Mouse (Mus musculus) left cerebral cortex, adult 11 months (tissue): ENCODE measurements around the gene Txn1.

ENCODE experiments used
- DNase-seq: peaks from one replicate; pipeline ENCODE4 v3.0.0; 2022; ENCODE audit warnings: low spot score

Txn1 gene

DNA sequence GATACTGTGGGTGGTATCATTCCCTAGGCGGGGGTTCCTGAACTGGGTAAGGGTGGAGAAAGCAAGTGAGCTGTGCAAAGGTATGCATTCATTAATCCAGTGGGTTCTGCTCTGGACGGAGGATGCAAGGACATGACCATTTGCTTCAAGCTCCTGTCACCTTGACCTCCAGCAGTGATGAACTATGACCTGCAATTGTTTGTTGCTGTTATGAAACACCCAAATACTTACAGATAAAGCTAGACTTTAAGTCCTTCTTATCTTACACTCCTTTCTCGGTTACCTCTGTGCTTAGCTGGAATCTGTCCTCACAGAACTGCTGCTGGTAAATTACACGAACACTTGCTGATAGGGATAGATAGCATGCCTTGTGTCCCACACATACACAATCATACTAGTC, 15.6 kb downstream of the Txn1 start:
- DNase-seq = no peak

DNA sequence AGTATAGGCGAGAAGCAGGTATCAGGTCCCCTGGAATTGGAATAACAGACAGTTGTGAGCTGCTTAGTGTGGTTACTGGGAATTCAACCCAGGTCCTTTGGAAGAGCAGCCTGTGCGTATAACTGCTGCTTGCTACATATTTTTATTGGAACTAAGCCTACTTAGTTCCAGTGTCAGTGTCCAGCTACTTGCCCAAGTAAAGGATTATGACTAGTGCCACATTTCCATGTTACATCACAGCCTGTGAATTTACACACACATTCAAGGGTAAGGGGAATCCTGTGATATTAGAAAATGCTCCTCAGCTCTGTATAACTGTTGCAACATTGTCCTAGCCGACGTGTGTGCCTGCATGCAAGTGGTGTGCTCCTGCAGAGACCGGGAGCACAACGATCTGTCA, 18.9 kb downstream of the Txn1 start:
- DNase-seq = no peak

DNA sequence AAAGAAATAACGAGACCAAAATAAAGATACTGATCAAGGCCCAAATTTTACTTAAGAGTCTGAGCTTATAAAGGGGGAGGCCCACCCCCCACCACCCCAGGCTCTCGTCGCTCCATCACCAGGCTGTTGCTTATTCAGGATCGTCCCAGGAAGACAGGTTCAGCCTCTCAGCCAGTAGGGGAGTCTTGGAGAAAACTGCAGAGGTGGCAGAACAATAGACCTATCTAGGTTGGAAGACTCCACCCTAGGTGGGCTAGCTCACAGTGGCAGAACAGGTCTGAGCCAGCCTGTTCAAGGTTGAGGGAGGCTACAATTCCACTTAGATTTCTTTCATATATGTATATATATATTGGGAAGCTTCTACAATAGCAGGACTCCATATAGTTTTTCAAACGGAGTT, 22.0 kb downstream of the Txn1 start:
- DNase-seq = no peak

DNA sequence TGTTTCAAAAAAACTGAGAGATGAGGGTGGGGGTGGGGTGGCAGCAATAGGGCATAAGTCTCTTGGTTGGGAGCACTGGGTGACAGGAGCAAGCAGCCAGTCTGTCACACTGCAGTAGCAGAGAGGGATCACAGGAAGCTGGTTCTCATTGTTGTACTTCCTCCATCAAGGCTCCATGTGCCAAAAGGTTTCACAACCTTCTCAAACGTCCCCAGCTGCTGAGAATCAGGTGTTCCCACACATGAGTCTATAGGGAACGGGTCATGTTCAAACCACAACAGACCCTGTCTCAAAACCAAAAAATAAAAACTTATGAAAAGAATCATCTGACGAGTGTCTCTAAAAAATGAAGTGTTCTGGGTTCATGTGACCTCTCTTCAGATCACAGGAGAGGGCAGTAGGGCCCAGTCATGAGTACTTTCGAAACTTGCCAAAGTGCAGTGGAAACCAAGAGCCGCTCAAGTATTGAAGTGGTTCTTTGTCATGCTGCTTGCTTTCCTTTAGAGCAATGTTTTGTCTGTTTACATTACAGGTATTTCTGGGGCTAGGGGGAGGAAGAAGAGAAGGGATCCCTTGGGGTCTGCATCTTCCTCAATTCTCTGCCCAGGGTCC, 25.5 kb downstream of the Txn1 start:
- no peak for DNase-seq

DNA sequence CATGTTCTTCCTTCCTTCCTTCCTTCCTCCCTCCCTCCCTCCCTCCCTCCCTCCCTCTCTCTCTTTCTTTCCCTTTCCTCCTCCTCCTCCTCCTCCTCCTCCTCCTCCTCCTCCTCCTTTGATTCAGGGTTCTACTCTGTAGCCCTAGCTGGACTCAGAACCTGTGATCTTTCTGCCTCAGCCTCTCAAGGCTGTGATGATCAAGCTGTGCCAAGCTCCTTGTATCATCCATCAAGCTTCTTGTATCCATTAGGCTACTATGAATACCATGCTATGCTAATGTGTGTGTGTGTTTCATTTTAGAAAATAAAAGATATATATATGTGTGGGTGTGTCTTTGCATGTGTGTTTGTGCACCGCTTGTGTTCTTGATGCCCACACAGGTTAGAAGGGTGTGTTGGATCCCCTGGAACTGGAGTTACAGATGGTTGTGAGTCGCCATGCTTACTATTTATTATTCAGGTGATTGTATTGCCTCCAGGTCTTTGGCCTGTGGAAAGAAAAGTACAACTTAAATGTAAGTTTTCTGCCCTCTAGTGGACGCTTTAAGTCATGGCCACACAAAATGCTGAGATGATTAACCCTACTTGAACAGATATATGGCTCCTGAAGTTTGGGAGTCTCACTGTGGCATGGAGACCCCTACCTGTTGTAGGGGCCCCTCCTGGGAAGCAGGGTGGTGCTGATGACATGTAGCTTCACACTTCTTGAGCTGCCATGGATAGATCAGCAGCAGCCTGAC, 28.6 kb downstream of the Txn1 start:
- DNase-seq = no peak

DNA sequence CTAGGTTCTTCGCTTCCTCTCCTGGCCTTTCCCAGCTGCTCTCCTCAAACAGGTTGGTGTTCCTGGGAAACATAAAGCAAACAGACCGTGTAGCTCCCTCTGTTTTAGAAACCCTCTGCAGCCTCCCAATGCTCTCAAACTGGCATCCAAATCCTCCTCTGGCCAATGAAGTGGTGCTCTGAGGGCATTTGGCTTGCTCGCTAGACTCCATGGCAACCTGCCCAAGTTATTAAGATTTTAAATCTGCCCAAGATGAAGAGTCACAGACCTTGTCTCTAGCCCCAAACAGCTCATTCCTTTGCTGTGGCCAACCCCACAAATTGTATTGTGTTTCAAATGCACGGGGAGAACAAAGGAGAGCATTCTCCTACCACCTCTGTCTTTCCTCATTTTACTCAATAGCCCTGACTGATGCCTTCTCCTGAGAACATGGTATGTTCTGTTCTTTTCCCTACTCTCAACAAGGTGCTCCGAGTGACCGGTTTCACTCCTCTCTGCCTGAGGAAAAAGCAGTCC, 31.6 kb downstream of the Txn1 start:
- DNase-seq = no peak

DNA sequence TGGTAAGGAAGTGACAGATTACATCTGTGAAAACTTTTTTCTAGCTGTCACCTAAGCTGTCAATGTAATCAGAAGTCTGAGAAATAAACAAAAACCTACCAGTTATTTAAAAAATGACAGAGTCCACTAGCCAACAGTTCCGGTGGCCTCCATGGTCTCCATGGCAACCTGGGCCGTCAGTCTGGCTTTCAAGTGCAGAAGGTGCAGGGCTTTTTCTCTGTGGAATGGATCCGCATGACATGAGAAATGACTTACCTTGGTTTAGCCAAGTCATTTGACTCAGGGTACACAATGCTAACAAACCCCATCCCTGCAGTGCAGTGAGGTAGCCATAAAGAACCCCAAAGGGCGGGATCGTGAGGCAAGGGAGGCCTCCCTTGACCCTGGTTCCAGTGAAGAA, 34.0 kb downstream of the Txn1 start:
- no peak for DNase-seq

DNA sequence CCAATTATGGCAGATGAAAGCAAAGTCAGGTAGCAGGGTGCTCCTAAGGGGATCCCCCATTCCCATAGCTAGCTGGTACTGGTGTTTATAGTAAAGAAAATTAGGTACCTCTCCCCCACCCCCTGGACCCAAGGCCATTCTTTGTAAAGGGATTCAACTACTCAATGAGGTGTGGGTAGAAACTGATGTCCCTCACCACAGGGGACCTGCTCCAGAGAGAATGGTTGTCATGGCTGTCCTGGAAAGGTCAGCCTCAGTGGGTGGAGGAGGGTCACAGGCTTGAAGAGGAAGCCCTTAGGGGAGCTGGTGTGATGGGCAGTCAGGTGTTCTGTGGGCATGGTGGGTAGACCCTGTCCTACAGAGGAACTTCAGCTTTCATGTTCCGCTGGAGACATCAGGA, 35.7 kb downstream of the Txn1 start:
- no peak for DNase-seq

DNA sequence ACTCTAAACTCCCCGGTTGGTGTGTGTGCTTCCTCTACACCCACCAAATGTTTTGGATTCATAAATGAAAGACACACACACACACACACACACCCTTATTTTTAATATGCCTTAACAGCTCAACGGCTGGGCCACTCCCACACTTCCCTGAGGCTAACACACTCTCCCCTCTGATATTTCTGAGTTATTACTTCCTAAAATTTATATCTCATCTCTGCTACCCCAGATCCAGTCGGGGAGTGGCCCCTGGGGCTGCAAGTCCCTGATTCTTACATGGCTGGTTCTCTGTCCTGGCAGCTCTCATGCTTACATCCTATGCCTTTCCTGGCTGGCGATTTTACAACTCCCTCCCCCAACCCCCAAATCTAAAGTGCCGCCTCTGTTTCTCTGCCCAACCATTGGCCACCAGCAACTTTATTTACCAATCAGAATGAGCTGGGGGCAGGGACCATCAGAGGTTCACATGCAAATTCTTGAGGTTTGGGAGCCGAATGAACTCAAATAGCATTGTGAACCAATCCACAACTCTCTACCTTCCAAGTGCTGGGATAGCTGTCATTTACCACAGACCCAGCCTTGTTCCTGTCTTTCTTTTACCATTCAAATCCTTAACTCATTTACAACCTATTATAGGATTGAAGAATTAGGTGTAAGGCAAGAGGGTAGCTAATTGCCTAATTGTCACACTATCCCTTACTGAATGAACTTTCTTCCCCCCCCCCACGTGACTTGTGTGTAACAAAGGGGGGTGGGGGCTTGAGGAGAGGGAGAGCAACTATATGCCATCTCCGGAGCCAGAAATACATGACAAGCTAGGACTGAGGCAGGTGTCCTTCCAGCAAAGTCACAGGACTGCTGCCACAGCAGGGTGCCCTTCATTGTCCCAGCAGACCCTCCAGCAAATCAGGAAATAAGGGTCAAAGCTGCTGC, 36.5 kb downstream of the Txn1 start:
- DNase-seq = no peak

DNA sequence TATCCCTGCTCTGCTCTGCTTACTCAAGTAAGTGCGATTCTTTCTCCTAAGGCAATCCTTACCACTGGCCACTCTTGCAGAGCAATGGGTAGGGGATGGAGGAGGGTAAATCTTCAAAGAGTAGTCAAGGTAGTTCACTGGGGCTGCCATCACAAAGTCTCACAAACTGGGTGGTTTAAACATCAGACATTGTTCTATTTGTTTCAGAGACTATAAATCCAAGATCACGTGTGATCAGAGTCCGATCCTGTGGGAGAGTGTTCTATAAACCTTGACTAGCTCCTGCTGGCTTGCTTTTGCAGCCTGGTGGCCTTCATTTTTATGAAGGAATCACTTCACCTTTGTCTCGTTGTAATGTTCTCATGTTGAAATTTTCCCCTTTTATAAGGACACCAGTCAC, 39.5 kb downstream of the Txn1 start:
- DNase-seq = no peak

DNA sequence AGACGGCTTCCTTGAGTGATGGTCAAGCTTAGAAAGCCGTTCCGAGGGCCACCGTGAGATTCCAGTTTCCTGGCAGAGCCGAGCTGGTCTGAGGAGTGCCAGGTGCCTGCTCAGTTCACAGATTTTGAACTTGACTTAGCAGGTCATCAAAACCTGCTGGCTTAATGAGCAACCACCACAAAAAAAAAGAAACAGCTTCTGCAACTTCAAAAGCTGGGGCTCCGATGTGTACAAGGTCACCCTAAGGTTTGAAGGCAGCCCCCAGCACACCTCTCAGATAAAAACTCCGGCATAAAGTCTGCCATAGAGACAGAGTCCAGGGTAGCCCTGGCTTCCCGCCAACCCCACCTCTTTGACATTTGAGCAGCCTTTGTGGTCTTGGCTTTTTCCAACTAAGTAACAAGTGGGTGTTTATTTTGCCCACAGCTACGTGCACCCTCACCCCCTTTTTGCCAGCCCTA, 40.0 kb downstream of the Txn1 start, which contains the start of gene D630039A03Rik:
D630039A03Rik (minus strand) TSS at position 97 of the 461 bp plus-strand sequence.
- no peak for DNase-seq

DNA sequence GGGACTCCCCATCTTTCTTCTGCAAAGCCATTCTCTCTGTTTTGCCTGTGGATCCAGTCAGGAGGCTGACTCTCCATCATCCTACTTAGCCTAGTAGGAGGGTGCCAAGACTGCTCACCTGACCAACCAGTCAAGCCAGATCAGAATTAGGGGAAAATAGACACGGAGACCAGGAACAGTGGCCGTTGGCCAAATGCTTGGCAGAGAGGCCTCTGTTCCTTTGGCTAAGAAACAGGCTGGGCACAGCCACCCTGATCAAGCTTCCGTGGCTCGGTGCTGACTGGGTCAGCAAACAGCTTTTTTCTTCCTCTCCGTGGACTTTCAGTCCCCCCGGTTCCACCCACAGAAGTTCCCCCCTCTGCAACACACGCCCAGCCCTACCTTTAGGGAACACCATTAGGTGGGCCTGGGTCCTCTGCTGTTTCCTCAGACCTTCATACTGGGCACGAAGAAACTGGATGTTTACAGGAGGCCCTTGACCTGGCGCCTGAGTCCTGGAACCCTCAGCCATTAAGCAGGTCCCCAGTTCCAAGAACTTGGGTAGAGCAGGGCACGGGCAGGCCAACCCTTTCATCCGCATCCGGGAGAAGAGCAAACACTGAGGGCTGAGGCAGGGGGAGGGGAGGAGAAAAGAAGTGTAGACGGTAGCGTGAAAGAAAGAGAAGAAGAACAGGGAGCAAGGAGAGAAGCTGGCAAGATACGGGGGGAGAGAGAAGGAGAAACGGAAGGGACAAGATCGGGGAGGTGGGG, 40.8 kb downstream of the Txn1 start:
- no peak for DNase-seq

DNA sequence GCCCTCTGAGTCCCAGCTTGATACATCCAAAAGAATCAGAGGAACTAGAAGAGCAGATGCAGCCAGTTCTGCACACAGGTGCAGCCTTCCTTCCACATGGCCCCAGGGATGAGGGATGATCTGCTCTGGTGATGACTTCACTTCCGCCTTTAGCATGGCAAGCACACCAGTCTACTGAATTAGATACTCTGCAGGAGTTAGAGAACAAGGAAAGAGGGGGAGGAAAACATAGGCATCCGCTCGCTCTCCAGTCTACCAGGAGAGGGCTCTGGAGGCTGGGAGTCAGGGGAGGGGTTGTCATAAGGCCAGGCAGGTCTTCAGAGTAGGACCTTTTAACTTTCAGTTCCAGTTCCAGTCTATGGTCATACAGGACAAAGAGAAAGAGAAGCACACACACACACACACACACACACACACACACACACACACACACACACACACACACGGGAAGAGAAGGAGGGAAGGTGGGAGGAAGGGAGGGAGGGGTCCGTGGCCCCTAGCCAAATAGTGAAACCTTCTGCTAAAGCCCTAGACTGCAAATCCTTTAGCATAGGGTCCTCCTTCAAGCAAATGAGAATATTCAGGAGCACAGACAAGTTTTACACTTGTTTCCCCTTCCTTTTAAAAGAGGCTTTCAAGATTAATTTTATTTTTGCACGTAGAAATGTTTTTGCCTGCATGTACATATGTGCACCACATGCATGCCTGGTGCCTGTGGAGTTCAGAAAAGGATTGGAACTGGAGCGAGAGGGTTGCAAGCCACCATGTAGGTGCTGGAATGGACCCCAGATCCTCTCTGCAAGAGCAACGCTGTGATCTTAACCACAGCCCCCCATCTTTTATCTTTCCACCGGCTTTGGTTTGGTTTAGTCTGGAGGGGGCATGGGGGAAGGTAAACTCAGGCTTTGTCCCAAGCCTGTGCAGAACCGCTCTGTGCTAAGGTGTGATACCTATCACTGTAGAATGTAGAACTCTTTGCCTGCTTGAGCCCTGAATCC, 41.7 kb downstream of the Txn1 start:
- DNase-seq = no peak

DNA sequence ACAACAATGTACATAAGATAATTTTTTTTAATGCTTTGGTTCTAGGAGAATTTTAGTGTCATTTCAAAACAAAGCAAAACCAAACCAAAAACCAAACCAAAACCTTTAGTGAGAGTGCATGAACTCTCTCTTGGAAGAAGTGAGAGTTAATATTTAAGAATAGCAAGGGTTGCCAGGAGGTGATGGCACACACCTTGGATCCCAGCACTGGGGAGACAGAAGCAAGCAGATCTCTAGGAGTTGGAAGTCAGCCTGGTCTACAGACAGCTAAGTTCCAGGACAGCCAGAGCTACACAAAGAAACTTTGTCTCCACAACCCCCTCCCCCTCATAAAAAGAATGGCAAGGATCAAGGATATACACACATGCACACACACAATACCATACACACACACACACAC, 43.2 kb downstream of the Txn1 start:
- no peak for DNase-seq

DNA sequence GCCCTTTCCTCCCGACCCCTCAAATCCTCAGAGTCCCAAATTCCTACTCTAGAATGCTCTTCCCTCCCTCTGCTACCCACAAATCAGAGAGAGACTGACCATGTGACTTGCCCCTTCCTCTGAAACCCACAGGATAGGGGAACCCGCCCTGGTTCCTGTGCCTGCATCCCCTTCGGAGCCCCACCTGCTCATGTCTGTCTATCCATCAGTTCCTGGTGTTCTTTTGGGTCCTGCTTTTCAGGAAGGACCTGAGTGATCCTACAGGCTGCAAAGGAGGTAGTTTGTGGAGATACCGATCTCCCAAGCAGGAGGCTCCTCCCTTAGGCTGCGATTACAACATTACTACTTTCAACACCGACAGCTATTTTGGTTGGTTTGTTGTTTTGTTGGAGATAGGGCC, 47.4 kb downstream of the Txn1 start:
- no peak for DNase-seq

DNA sequence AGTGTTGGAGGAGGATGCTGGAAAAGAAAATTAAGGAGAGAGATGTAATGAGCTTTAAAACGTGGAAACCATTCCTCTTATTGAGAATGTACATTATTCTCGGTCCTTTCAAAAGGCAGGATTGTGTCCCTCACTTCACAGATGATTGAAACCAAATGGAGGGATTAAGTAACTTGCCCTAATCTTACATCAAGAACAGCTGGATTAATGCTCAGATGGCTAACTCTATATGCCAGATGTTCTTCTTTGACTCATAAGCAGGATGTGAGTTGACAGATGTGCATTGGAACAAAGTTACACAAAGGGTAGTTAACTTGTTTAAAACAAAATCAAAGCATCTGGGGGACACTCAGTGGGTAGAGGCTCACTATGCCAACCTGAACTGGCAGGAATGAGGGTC, 49.5 kb downstream of the Txn1 start:
- no peak for DNase-seq

DNA sequence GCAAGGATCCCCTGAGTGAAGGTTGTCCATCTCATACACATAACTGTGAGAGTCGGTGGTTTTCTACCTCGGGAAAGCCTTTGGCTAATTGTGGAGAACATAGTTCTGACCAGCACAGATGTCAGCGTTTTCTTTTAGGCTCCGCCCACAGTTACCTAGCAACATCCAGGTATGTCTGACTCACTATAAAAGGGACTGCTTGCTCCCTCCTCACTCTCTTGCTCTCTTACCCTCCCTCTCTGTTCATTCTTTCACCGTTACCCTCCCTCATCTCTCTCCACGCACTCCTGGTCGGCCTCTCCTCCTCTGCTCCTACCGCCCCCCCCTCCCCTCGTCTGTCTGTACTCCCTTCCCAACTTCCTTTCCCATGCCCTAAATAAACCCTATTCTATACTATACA, 51.6 kb downstream of the Txn1 start:
- DNase-seq = no peak

DNA sequence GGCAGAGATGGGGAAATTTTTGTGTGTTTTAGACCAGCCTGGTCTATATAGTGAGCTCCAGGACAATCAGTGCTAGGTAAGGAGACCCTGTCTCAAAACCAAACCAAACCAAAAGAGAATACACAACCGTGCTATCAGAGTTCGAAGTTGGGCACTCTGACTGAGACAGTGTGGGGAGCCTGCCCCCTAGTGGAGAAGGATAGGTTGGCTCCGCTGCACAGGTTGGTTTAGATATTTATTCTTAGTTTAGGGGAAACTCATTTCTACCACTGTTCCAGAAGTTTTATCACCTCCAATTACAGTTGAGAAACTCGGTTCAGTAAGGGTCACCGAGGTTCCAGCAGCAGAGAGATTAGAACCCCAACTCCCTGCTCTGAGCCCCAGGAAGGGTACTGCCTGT, 52.0 kb downstream of the Txn1 start:
- peak; percentile 16 for DNase-seq

DNA sequence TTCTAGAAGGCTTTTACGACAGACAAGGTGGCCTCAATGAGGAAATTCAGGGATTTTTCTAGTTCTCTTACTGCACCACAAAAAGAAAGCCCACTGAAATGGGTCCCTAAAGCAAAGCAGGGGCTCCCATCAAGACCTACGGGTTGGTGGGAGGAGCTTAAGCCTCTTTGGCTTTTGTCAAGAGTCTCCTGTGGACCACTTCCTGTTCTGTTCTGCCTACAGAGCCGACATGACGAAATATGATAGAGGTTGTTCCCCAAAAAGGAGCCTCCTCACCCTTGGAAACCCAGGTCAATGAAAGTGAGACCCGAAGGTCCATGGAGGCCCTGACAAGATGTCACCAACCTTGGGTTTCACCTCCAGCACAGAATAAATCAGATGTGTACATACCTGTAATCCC, 53.6 kb downstream of the Txn1 start:
- DNase-seq = no peak

DNA sequence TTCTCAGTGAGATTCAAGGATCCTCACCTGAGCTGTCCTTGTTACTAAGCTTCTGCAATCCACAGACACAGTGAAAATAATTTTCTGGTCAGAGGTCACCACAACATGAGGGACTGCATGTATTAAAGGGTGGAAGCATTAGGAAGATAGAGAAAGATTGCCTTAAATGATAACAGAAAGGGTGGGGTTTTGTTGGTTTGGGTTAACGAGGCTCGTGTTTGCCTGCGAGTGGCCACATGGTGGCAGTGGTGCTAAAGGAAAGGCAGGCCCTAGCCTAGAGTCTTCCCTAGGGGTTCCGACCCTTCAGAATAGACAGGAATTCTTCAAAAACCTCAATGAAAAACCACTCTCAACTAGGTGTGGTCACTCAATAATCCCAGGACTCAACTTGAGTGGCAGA, 55.0 kb downstream of the Txn1 start:
- DNase-seq = no peak

DNA sequence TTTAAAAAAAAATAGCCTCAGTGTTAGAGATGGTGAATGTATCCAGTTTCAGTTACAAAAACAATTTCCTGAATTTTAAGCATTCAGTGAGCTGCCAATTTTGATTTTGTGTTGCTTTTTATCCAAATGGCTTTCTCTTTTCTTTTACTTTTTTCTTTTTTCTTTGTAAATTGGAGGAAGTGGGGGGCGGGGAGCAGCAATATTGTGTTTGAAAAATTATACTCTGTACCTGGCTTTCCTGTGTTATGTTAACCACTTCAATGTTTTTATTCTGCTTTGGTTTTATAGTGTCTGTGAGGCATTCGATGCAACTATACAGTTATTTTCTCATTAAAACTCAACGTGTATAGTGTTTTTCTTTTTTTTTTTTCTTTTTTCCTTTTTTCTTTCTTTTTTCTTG, 59.6 kb downstream of the Txn1 start:
- DNase-seq = no peak
